Mouse (Mus musculus) WW6 (cell line): ENCODE results near the gene Ccdc47.
"Not testable (repeated sequence)": the region's sequence is repeated elsewhere in the genome, so short reads cannot be mapped to it uniquely, and the experiment has no call there.

Source experiments
- DNase-seq: peaks from one replicate; pipeline ENCODE4 v3.0.0-alpha.2; 2013; ENCODE audit warnings: low read depth, low spot score

The Ccdc47 gene

GRCm38 (mm10) chr11:106215927-106216729, at the start of gene Ccdc47:
Gene Ccdc47 (minus strand): TSS chr11:106216344.
- peak; percentile 98 for DNase-seq

GRCm38 (mm10) chr11:106265570-106265969, 49.4 kb upstream of the Ccdc47 start:
- DNase-seq, result no peak

- DNase-seq, result no peak
These were observed 48.8 kb upstream of the Ccdc47 start for GRCm38 (mm10) chr11:106264988-106265387.

- no peak for DNase-seq
These were observed 47.8 kb upstream of the Ccdc47 start for GRCm38 (mm10) chr11:106263963-106264362.

GRCm38 (mm10) chr11:106260826-106261450, 44.8 kb upstream of the Ccdc47 start:
- DNase-seq, result no peak

- no peak for DNase-seq
These were observed 40.6 kb upstream of the Ccdc47 start for GRCm38 (mm10) chr11:106256775-106257174.

GRCm38 (mm10) chr11:106255685-106256451, 39.7 kb upstream of the Ccdc47 start, which contains the start of the genes Ftsj3 and Psmc5:
Gene Ftsj3 (minus strand): TSS chr11:106256079.
Gene Psmc5 (plus strand): TSS chr11:106256154.
- DNase-seq, result peak; percentile 95

- no peak for DNase-seq
These were observed 39.0 kb upstream of the Ccdc47 start for GRCm38 (mm10) chr11:106255174-106255573.

GRCm38 (mm10) chr11:106254767-106255166, 38.6 kb upstream of the Ccdc47 start:
- no peak for DNase-seq

GRCm38 (mm10) chr11:106249326-106249725, 33.2 kb upstream of the Ccdc47 start:
- no peak for DNase-seq

GRCm38 (mm10) chr11:106246834-106247233, 30.7 kb upstream of the Ccdc47 start:
- peak; percentile 31 for DNase-seq

GRCm38 (mm10) chr11:106233978-106234377, 17.8 kb upstream of the Ccdc47 start:
- DNase-seq, result not testable (repeated sequence)

- no peak for DNase-seq
These were observed 4.5 kb upstream of the Ccdc47 start for GRCm38 (mm10) chr11:106220603-106221002.

GRCm38 (mm10) chr11:106216730-106217490, 766 bp upstream of the Ccdc47 start, which contains the start of gene Ddx42:
Gene Ddx42 (plus strand): TSS chr11:106216926.
- DNase-seq, result peak; percentile 93

GRCm38 (mm10) chr11:106215450-106215859, 689 bp downstream of the Ccdc47 start:
- no peak for DNase-seq

- no peak for DNase-seq
These were observed 1.3 kb downstream of the Ccdc47 start for GRCm38 (mm10) chr11:106214856-106215255.

GRCm38 (mm10) chr11:106212771-106213170, 3.4 kb downstream of the Ccdc47 start:
- no peak for DNase-seq

GRCm38 (mm10) chr11:106202123-106202465, 14.1 kb downstream of the Ccdc47 start, which contains the start of gene Strada:
Gene Strada (minus strand): TSS chr11:106202168.
- DNase-seq, result no peak

GRCm38 (mm10) chr11:106201337-106202122, 14.6 kb downstream of the Ccdc47 start:
- DNase-seq, result no peak

GRCm38 (mm10) chr11:106200756-106201155, 15.4 kb downstream of the Ccdc47 start:
- DNase-seq, result no peak
